Mouse (Mus musculus) large intestine, adult 2 months (tissue): ENCODE measurements around the gene Zfp652. TPM values are rescaled to one million over a fixed set of nuclear protein-coding genes. Genes with fewer than 3 reads are reported as not detected.
A peak's percentile ranks its signal among the peaks of the same experiment; 100 is the strongest.
"Not testable (repeated sequence)": the region's sequence is repeated elsewhere in the genome, so short reads cannot be mapped to it uniquely, and the experiment has no call there.

Experiments
- DNase-seq: peaks from one replicate; pipeline ENCODE4 v3.0.0-alpha.2; 2012; ENCODE audit warnings: low read depth, low spot score
- WGBS: fragments of 180-500 bp; shearing (Covaris S2); methylation state at CpG from one replicate; pipeline ENCODE4 v1.1.7; 2018; 5-methylcytosine and 5-hydroxymethylcytosine counted together
- polyA plus RNA-seq: library from polyadenylated mRNA; depleted of rRNA; stranded (reverse); fragments of >200 nt; gene quantifications from 2 replicates; pipeline ENCODE4 v1.2.3, GENCODE M21; 2012

Zfp652 gene
- polyA plus RNA-seq, 1 experiment, result 11.6 TPM

DNA sequence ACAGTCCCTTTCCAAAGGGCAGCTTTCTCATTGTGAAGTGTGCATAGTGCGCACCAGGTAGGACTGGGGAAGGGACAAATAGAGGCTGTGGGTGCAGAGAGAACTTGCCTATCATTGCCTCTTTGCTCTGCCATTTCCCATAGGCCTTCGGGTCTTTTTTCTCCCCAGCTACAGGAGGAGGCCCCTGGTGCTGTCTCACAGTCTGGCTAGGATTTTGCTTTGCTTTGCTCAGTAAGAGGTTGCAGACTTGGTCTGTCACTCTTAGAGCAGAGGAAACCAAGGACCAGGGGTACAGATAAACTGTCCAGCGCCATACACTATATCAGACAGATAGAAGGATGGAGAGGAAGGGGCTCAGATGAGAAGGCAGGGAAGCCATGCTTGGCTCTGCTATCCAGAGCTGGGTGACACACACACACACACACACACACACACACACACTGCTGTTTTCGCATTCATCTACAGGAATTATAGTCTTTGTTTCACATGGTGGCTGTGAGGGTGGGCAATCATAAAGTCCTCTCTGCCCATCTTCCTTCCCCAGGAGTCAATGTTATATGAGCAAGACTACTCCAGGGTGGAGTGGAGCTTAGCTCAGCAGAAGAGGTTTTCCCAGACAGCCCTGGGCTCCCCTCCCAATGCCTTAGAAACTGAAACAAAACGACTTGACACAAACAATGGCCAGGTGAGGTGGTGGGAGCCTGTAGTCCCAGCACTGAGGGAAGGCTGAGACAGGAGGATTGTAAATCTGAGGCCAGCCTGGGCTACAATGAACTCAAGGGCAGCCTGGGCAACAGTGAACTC, 128.4 kb downstream of the Zfp652 start:
- WGBS, result 65% methylated on average over 5 of the region's 5 CpGs
- no peak for DNase-seq

DNA sequence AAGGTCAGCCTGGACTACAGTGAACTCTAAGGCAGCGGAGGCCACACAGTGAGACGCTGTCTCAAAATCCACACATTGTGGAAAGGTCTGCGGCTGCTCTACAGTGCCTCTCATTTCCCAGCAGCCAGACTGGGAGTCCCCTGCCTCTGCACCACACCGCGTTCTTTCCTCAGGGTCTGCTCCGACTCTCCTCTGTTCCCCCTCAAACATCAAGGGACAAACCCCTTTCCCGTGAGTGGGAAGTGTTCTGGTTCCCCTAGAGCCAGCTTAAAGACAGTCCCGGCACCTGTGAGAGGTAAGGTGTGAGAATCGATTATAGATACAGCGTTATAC, 129.0 kb downstream of the Zfp652 start:
- no peak for DNase-seq
- WGBS, result 77% methylated on average over 10 of the region's 10 CpGs

DNA sequence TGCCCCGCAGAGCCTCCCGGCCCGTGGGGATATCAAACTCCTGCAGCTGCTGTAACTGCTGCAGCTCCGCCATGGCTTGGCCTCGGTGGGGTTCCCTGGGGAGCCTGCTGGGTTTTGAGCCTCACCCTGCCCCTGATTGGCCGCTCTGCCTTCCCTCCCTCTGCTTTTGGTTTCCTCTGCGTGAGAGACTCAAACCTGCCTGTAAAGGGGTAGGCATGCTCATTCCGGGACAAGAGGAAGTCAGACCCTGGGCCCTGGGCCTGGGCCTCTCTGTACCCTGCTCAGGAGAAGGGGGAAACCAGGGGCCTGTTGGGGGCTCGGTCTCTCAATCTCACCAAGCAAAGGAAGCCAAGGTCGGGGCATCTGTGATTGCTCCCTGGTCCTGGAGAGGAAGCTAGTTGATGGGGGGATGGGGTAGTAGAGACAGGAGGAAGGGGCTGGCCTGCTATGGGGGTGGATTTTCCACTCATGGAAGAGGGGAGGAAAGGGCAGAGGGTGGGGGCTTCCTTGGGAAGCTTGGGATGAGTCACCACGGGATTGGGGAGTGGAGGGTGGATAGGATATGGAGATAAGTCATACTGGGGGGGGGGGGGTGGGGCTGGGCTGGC, 129.7 kb downstream of the Zfp652 start, which contains the start of gene Abi3:
Gene Abi3 (minus strand): TSS at position 403 of the 608 bp plus-strand sequence.
- WGBS, result 49% methylated on average over 11 of the region's 11 CpGs
- DNase-seq, result no peak

DNA sequence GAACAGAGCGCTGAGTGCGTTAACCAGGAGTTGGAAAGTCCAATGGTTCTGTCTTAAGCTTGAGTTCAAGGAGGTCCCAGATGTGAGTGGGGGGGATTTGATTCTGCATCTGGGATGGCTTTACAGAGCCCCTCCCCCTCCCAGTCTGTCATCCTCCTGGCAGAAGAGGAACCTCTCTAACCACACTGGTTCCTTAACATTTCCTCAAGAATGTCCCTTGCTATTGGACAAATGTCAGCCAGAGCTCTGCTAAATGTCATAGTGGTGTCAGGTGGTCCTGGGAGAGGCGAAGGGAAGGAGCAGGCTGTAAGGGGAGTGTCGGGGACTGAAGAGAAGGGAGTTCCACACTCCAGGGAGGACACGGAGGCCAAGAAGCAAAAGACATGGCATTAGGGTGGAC, 130.5 kb downstream of the Zfp652 start:
- DNase-seq, result no peak
- 75% methylated on average over 5 of the region's 5 CpGs for WGBS

DNA sequence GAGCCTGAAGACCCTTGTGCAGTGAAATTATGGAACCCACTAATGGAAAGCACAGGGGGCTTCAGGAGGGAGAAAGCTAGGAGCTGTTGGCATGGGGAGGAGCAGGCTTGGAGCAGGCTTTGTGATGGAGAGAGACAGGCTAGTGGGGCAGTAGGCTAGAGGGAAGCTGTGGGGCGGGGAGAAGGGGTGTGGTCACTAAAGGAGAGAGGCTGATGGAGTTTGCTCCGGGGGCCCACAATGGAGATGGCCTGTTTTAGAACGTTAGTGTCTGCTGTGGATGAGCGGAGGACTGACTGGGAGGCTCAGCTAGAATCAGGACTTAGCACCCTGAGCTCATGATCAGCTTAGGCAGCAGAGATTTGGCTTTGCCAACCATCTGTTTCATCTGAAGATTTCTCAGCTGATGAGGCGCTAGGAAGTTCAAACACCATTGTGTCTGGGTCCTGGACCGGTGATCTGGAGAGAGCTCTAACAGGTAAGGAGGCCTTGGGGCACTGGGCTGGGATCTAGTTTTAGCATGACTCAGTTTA, 131.0 kb downstream of the Zfp652 start:
- 54% methylated on average over 6 of the region's 6 CpGs for WGBS

DNA sequence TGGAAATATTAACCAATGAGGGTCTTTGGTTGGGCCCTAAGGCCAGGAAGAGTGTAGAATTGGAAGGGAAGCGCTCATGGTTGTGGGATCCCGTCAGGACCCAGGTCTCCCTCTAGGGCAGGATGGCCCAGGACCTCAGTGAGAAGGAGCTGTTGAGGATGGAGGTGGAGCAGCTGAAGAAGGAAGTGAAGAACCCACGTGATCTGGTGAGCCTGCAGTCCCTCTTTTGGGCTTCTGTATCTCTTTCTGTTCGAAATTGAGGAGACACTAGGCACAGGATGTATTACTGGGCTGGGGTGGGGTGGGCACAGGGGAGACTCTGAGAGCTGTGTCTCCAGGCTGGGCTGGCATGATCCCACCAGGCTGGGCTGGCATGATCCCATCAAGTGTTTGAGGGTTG, 132.5 kb downstream of the Zfp652 start:
- WGBS, result 65% methylated on average over 4 of the region's 4 CpGs
- no peak for DNase-seq

More for the DNA sequence above, 131.0 kb downstream of the Zfp652 start:
- no peak for DNase-seq

DNA sequence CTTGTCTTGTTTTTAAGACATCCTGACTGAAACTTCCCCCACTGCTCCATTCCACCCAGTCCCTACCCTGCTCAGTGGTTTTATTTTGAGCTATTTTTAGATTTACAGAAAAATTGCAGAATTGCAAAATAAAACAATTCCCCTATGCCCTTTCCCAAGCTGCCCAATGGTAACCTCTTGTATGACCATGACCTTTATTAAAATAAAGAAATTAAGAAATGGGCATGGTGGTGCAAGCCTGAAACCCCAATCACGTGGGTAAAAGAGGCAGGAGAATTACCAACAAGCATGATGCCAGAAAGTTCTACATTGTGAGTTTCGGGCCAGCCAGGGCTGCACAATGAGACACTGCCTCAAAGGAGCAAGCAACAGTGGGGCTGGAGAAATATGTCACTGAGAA, 138.4 kb downstream of the Zfp652 start:
- 86% methylated on average over 2 of the region's 2 CpGs for WGBS

DNA sequence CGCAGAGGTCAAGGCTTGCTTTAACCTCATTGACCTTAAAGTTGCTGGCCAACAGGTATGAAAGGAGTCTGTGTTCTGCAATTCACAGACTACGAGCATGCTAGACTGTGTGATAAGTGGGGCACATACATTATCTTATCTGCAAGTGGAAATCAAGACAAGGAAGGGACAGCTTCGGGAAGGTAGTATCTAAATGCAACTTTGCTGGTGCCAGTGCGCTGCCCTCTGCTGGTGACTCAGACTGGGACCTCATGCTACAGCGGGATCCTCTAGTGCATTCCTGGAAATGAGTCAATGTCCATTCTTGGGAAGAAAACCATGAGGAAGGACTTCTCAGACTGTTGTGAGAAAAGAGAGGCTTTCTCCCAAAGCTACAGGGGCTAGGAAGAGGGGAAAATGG, 141.2 kb downstream of the Zfp652 start:
- no peak for DNase-seq
- WGBS, result 33% methylated on average over 5 of the region's 5 CpGs

More for the DNA sequence above, 138.4 kb downstream of the Zfp652 start:
- DNase-seq, result no peak

DNA sequence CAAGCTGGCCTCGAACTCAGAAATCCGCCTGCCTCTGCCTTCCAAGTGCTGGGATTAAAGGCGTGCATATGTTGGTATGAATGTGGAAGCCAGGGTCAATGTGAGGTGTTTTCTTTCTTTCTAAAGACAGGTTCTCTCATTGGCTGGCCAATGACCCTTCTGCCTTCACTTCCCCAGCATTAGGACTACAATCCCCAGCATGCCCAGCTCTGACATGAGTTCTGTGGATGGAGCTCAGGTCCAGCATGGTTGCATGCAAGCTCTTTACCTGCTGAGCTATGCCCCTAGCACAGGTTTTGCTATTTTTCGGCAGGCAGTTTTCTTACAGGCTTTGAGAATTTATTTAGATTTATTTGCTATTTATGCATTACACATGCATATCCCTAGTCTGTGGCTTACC, 144.8 kb downstream of the Zfp652 start:
- DNase-seq, result no peak
- WGBS, result 87% methylated on average over 4 of the region's 4 CpGs

DNA sequence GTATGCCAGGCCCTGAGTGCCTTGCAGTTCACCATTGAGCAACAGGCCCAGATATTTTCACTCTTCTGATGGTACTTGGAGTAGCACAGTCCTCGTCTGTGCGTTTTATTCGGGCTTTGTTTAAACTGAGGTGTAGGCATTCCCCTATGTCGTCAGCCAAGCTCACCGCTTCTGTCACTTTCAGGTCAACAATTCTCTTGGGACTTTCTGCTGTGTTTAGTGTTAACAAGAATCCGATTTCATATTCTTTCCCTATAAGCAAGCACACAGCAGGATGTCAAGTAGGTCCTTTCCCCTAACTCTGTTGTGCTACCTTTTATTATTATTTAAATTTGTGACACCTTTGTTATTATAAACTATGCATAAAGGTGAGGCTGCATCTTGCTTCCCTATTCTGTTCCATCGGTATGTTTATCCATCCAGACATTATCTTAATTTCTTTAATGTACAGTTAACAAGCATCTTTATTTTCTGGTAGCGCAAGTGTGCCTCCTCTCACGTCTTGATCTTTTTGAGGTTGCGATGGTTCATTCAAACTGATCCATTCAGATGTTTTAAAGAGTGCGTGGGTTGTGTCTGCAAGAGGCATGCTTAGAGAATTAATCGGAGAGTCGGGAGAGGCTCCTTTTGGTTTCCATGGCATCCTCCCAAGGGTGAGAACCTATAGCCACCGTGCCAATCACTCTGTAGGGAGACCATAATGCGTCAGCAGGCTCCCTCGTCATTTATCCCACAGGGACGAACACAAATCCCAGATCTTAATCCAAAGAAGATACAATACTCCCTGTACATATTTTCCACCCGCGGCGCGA, 145.4 kb downstream of the Zfp652 start:
- 18% methylated on average over 21 of the region's 21 CpGs for WGBS
- DNase-seq, result no peak

DNA sequence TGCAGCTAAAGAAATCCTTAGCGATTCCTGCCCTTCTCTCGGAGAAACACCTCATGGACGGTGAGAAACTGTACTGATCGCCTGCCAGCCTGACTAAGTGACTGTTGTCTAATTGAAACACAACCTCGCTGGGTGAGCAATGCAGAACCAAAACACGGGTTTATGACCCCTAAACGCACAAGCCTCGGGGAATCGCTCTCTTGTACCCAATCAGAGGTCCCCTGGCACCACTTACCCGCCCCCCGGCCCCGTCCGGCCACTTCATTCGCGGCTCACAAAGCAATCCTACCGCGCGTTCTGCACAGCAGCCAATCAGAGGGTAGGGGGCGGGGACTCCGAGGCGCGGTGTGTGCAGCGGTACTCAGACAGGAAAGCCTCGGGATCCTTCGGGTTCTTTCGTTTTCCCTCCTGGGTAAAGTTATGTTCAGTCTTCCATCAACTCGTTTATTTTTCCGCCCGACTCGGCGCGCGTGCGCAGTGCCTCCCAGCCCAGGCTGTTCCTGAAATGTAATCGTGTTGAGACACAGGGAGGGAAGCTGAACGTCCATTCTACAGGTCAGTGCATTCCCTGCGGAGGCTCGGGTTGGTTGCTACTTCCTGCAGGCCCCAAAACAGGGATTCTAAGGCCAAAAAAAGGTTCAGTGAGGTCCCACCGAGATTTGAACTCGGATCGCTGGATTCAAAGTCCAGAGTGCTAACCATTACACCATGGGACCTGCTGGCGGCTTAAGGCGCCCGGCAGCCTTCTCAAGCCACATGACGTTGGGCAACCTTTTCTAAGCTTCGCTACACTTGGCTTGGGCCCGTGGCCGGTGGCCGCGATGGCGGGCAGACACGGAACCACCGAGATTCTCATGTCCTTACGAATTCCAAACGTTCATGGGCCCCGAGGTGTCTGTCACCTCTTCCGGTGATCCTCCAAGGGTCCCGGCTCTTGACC, 146.3 kb downstream of the Zfp652 start:
- peak; percentile 96 for DNase-seq
- WGBS, result under 1% methylated on average over 58 of the region's 58 CpGs

DNA sequence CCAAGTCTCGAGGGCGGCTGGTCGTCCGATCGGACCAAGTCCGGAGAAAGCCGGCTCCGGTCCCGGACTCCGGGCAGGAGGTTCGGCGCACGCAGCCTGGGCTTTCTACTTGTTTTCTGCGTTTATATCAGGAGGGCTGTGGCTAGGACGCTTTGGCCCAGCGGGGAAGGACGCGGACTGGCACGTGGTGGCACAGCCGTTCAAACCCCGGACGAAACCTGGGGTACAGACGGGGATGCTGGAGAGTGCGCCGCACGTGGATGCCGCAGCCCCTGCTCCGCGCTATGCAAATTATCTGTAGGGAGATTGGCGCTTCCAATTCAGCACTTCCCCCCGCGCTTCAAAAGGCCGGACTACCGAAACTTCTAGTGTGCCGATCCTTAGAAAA, 147.0 kb downstream of the Zfp652 start:
- WGBS, result under 1% methylated on average over 35 of the region's 35 CpGs

DNA sequence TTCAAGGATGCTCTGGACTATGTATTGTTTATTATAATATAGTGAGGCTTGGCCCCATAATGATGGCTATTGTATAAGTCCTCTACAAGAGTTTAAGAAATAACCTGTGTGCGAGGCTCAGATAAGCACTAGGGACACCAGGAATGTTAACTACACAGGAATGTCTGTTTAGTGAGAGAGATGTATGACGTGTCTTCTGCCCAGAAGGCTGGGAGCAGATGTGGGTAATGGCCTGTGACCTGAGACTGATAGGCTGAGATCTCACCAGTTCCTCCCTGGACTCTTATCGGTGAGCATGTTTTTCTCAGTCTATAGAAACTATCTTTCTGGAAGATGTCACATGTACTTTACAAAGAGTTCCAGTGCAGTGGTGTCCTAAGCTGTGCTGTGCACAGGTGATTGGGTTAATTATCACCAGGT, 147.6 kb downstream of the Zfp652 start:
- DNase-seq, result no peak
- 19% methylated on average over 3 of the region's 3 CpGs for WGBS

More for the DNA sequence above, 147.0 kb downstream of the Zfp652 start:
- no peak for DNase-seq

DNA sequence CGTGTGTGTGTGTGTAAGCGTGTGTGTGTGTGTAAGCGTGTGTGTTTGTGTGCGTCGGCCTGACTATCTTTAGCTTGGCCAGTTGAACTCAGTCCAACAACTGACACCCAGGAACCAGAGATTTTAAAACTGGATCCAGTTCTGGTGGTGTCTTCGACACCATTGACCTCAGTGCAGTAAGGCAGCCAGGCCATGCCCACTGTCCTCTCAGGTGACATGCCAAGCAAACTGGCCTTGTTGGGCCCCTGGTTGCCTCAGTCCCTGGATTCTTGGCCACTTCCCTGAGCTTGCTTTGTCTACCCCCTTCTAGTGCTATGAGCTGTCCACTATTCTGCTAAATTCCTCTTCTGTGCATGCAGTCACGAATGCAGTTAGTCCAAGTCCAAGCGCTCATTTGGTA, 148.9 kb downstream of the Zfp652 start:
- WGBS, result 94% methylated on average over 8 of the region's 8 CpGs
- no peak for DNase-seq

DNA sequence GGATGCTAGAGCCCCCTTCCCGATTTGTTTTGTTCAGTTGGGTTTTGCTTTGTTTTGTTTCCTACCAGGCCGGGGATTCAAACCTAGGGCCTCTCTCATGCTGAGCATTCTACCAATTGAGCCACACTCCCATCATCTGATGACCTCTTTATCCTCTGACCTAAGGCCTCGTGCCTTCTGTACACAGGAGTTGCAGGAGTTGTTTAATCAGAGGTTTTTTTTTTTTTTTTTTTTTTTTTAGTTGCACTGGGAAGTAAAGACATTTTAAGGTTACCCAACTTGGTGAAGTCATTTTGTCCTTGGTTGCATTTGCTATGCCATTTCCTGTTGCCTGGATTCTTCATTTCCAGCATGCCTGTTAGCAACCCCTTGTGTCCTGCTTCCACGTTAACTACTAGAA, 157.0 kb downstream of the Zfp652 start:
- WGBS, result 73% methylated on average over 4 of the region's 4 CpGs

DNA sequence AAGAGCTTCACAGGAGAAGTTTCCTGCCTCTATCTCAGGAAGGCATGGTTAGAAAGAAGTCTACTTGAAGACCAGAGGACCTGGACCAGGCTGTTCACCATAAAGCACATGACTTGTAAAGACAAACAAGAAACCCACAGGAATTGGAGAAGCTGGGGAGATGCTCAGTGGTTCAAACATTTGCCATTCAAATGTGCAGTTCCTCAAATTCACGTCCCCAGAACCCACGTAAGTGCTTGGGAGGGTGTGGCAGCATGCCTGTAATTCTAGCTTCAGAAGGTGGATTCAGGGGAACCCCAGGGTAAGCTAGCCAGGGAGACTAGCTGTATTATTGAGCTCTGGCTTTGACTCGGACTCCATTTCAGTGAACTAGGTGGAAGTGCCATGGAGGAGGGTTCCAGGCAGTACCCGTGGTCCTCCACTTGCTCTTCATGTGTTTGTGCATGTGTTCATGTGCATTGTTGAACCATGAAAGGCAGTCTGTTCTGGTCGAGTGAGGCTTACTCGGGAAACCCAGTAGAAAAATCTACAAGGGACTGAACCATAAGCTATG, 157.5 kb downstream of the Zfp652 start:
- no peak for DNase-seq
- 73% methylated on average over 6 of the region's 6 CpGs for WGBS

More for the DNA sequence above, 157.0 kb downstream of the Zfp652 start:
- DNase-seq, result no peak

DNA sequence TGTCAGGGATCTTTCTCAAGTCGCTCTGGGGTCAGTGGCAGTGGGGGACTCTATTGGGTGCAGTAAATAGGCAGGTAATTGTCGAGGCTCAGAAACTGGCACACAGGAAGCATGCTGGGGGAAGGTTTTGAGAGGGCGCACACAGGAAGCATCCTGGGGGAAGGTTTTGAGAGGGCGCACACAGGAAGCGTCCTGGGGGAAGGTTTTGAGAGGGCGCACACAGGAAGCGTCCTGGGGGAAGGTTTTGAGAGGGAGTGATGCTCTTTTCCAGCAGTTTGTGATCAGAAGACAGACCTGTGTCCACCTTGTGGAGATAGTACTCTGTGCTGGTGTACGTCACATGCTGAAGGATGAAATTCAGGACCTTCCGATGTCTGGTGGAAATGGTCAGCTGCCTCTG, 163.3 kb downstream of the Zfp652 start:
- DNase-seq, result no peak
- 64% methylated on average over 9 of the region's 9 CpGs for WGBS

DNA sequence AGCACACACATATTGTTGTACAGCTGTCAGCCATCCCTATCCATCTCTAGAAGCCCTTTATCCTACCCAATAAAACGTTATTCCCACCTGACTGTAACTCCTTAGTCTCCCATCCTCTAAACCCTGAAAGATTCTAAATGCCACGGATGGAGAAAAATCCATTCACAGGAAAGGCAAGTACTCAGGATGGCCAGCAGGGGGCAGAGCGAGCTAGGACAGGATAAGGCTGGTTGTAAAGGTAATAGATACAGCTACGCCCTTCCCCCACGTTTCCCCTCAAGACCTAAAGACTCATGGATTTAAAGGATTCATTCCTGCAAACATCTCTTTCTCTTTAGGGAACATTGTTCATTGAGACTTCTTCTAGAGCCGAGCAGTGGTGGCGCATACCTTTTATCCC, 163.8 kb downstream of the Zfp652 start:
- WGBS, result 29% methylated on average over 7 of the region's 7 CpGs
- DNase-seq, result peak; percentile 32

DNA sequence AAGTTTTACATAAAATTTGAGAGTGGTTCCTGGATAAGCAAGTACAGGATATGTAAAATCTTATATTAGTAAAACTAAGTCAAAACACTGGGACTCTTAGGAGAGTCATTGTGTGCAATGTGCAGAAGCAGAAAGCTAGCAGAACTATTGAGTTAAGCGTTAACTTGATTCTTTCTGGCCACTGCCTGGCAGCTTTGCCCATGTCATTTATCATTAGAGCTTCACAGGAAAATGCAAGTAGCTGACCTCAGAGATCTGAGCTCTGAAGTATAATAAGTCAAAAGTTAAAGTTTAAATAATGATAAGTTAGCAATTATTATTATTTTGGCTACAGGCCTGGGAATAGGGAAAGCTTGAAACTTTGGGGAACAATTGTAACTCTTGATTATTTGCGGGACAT, 167.4 kb downstream of the Zfp652 start:
- WGBS, result 87% methylated on average over 2 of the region's 2 CpGs
- DNase-seq, result not testable (repeated sequence)
